Mouse (Mus musculus) ovary, postnatal 10 days (tissue): ENCODE measurements at regions not wholly inside any gene's neighbourhood (a gene's known extent, or its start where the extent isn't known, plus 50 kb on each side); places are given as distances from the start of the nearest gene placed in this dataset.

ENCODE experiments used
- DNase-seq: peaks from one replicate; pipeline ENCODE4 v3.0.0; 2022; ENCODE audit warnings: low spot score

- no peak for DNase-seq
These were observed 151.9 kb downstream of the Zfp706 start for GRCm38 (mm10) chr15:36855550-36856131.

- DNase-seq = no peak
These were observed 152.7 kb downstream of the Zfp706 start for GRCm38 (mm10) chr15:36854900-36855321.

- DNase-seq = no peak
These were observed 155.2 kb downstream of the Zfp706 start for GRCm38 (mm10) chr15:36852229-36852821.

- no peak for DNase-seq
These were observed 159.3 kb downstream of the Zfp706 start for GRCm38 (mm10) chr15:36848238-36848637.

- no peak for DNase-seq
These were observed 160.8 kb downstream of the Zfp706 start for GRCm38 (mm10) chr15:36846806-36847205.
